Mouse (Mus musculus) forebrain, embryonic 10.5 days (tissue): ENCODE measurements around the gene Map3k12. TPM values are rescaled to one million over a fixed set of nuclear protein-coding genes. Genes with fewer than 3 reads are reported as not detected.

Experiments used
- DNase-seq: peaks from one replicate; pipeline ENCODE4 v3.0.0-alpha.2; 2017; ENCODE audit warnings: low spot score; ENCODE audit errors: extremely low spot score
- H3K27ac ChIP-seq: fragments of 300-500 bp; sonication (generic); 2 replicates; pipeline ENCODE4 v1.5.1; 2016; ENCODE audit warnings: mild to moderate bottlenecking
- H3K27me3 ChIP-seq: fragments of 300-500 bp; sonication (generic); 2 replicates; pipeline ENCODE4 v1.6.1; 2016; ENCODE audit warnings: mild to moderate bottlenecking; ENCODE audit not compliant: poor library complexity, severe bottlenecking
- H3K36me3 ChIP-seq: fragments of 300-500 bp; sonication (generic); replicated peaks from 2 replicates; pipeline ENCODE4 v1.6.1; 2016; ENCODE audit warnings: mild to moderate bottlenecking, moderate library complexity
- H3K4me1 ChIP-seq: fragments of 300-500 bp; sonication (generic); 2 replicates; pipeline ENCODE4 v1.6.1; 2016
- H3K4me3 ChIP-seq: fragments of 300-500 bp; sonication (generic); 2 replicates; pipeline ENCODE4 v1.5.1; 2016; ENCODE audit warnings: mild to moderate bottlenecking, moderate library complexity
- H3K9me3 ChIP-seq: fragments of 300-500 bp; sonication (generic); 2 replicates; pipeline ENCODE4 v1.6.1; 2016; ENCODE audit warnings: mild to moderate bottlenecking, moderate library complexity
- WGBS: fragments of 180-500 bp; shearing (Covaris S2); methylation state at CpG from one replicate; pipeline ENCODE4 v1.1.7; 2016; 5-methylcytosine and 5-hydroxymethylcytosine counted together
- polyA plus RNA-seq: library from polyadenylated mRNA; unstranded; fragments of >200 nt; fragmentation: Nextera tagmentation; extraction: Ambion mirVana; gene quantifications from 2 replicates; pipeline ENCODE4 v1.2.1, GENCODE M21; 2016

The Map3k12 gene
- polyA plus RNA-seq, 1 experiment from 2014 or later = 24.0 TPM

DNA sequence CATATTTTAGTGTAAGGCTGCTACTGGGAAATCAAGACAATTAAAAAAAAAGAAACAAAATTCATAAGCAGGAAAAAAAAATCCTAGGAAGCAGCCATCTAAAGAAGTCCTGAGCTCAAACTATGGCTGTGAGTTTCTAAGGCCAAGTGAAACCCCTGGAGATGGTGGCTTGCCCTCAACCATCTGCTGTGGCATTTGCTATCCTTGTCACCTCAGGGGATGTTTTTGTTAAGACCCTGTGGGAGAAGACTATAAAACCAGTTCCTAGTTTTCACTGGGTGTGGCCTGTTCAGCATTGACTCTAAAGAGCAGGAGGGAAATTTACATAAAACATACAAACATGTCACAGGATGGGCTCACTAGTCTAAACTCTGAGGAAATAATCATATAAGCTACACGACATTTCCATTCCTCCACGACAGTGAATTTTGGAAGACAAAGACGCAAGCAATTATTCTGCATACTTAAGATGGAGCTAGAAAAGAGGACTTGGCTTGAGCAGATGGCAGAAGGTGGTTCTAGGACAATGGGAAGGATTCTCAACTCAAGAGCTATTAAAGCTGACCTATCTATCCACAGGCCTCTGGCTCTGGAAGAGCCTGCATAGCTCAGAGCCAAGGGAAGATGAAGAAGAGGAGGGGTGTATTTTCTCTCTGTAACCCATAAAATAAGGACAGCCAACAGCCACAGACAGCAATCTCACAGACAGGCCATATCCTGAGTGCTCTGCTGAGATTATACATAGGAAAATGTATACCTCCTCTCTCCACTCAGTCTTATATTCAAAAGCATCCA is 15.4 kb upstream of the Map3k12 start:
- Histone ChIP-seq H3K27me3 (no peaks in the 10 kb centered on the region), H3K4me3 (no peak overlapping the region), H3K4me1 (no peaks in the 10 kb centered on the region), H3K36me3 (peaks cover 87% of the 10 kb centered on the region), H3K9me3 (no peaks in the 10 kb centered on the region; the same call in 1 of the 2 replicates), H3K27ac (no peak overlapping the region)
- WGBS = 94% methylated on average over 3 of the region's 3 CpGs
- DNase-seq = no peak

DNA sequence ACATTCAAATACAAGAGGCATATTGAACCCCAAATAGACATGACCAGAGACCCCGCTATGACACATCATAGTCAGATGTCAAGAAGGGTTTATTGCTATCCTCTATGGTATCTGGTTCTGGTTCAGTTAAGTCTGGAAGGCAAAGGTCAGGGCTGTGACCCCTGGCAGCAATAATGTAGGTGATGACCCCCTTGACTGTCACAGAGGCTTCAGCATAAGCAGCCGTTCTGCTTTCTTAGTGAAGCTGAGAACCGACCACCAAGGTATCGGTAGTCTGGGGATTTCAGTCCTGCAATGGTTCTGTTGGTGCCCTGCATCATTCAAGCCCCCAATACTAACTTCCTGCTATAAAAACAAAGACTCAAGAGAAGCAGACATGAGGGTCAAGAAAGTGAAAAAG is 14.7 kb upstream of the Map3k12 start:
- Histone ChIP-seq H3K27me3 (no peaks in the 10 kb centered on the region), H3K9me3 (no peaks in the 10 kb centered on the region; the same call in 1 of the 2 replicates), H3K4me1 (no peaks in the 10 kb centered on the region), H3K4me3 (no peak overlapping the region), H3K27ac (no peak overlapping the region), H3K36me3 (peaks cover 82% of the 10 kb centered on the region)
- 88% methylated on average over 4 of the region's 4 CpGs for WGBS
- DNase-seq = no peak

DNA sequence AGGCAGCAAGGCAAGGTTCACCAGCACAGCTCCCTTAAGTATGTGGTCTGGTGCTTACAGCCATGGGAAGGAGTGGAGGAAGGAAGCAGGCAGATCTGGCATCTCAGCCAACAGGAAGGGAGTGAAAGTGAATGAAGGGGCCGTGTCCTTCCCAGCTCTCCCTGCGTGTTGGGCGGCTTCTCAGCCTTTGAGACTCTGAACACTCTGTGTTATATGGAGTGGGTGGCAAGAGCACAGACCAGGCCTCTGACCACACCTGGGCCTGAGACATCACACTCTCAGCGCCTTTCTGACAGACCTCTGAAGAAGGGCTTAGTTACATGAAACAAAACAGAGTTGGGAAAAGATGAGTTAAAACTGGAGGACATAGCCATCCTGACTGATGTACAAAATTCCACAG is 13.7 kb upstream of the Map3k12 start:
- H3K36me3 ChIP-seq = peaks cover 76% of the 10 kb centered on the region
- no peak for DNase-seq
- WGBS = 90% methylated on average over 4 of the region's 4 CpGs

DNA sequence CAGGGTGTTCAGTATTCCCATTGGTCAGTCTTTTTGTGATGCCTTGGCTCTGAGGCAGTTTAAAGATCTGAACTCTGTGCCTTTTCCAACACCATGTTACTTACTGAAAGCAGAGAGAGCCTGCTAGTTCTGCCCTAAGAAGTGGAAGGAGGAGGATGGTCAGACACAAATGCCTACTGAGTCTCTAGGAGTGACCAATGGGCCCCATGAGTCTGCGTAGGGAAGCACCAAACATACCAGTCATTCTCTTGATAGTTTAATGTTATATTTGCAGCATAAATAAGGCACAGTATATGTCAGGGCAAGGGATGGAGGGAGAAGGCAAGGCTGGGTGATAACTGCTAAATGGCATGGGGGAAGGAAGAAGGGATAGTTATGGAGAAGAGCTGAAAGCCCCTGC is 11.5 kb upstream of the Map3k12 start:
- H3K36me3 ChIP-seq = peaks cover 72% of the 10 kb centered on the region
- H3K27me3 ChIP-seq = no peaks in the 10 kb centered on the region
- WGBS = 97% methylated on average over 1 of the region's 1 CpGs
- no peak overlapping the region for H3K4me3 ChIP-seq
- H3K4me1 ChIP-seq = no peaks in the 10 kb centered on the region
- no peak overlapping the region for H3K27ac ChIP-seq
- no peak for DNase-seq
- H3K9me3 ChIP-seq = no peaks in the 10 kb centered on the region; the same call in 1 of the 2 replicates

More for the DNA sequence above, 13.7 kb upstream of the Map3k12 start:
- Histone ChIP-seq H3K4me3 (no peak overlapping the region), H3K27me3 (no peaks in the 10 kb centered on the region), H3K4me1 (no peaks in the 10 kb centered on the region), H3K27ac (no peak overlapping the region), H3K9me3 (no peaks in the 10 kb centered on the region; the same call in 1 of the 2 replicates)

DNA sequence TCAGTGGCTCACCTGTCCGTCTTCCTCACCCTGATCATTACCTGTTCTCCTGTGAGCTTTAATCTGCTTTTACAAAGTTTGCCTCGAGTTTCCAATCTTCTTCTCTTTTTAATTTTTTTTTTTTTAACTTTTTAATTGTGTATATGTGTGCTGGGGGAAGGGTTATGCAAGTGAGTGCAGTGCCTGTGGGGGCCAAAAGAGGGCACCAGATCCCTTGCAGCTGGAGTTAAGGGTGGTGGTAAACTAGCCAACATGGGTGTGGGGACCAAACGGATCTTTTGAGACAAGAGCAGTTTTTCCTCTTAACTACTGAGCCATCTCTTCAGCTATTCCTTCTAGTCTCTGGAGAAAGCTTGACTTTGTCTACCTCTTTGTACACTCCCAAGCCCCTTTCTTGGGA is 11.1 kb upstream of the Map3k12 start:
- H3K9me3 ChIP-seq = no peaks in the 10 kb centered on the region; the same call in 1 of the 2 replicates
- peaks cover 69% of the 10 kb centered on the region for H3K36me3 ChIP-seq
- H3K4me3 ChIP-seq = no peak overlapping the region
- H3K27ac ChIP-seq = no peak overlapping the region
- no peaks in the 10 kb centered on the region for H3K27me3 ChIP-seq
- no peaks in the 10 kb centered on the region for H3K4me1 ChIP-seq
- no peak for DNase-seq
- WGBS = 71% methylated on average over 3 of the region's 3 CpGs

DNA sequence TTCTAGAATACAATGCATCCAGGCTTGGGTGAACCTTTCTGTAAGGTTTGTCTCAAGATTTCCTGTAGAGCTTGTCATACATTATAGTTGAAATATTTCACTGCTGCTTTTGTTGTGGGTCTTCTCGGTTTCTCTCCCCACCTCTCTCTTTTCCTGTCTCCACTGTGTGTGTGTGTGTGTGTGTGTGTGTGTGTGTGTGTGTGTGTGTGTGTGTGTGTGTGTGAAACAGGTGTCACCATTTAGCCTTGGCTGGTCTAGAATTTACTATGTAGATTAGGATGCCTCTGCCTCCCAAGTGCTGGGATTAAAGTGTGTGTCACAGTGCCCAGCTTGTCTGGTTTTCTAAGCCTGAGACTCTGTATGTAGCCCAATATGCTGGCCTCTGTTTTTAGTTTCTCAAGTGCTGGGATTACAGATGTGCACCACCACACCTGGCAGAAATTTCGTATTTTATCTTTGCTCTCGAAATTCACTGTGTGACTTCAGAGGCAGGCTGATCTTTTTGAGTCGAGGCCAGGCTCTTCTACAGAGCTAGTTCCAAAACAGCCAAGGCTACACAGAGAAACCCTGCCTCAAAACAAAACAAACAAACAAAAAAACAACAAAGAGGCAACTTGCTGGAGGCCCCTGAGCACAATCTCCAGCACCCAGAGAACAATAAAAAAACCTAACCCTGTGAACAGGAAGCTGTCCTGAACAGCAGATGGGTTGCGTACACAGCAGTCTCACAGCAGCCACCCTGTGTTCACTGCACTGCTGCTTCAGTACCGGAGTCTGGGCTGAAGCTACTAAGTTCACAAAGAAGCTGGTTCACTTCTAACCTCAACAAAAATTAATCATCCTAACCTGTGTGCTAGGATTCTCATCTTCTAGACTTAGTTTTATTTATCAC is 9.5 kb upstream of the Map3k12 start:
- Histone ChIP-seq H3K36me3 (peaks cover 73% of the 10 kb centered on the region), H3K9me3 (no peaks in the 10 kb centered on the region; the same call in 1 of the 2 replicates), H3K27ac (no peak overlapping the region), H3K4me1 (no peaks in the 10 kb centered on the region), H3K27me3 (no peaks in the 10 kb centered on the region), H3K4me3 (no peak overlapping the region)
- no peak for DNase-seq
- WGBS = 85% methylated on average over 6 of the region's 6 CpGs

DNA sequence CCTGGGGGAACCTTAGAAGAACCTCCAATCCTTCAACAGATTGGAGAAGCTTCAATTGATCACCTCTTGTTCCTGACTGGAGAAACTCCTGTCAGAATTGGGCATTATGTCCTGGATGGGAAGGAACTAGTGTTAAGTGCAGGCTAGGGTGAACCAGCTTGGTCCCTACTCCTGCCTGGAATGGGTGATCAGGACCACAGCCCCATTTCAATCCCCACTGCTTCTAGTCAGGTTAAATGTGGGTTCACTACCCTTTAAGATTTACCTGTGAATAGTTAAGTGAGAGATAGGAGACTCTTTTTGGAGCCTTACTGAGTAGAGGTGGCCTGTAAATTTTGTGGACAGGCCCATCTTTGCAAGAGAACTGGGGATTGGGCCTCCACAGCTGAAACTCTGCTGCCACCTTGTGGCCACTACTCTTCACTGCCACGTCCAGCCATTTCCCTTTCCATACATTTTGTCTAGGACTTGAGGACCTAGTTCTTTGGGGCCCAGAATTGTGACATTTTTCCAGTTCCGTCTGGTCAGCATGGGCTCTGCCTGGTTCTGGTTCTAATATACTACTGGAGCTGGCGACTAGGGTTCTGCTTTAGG is 8.1 kb upstream of the Map3k12 start, which contains the start of gene Npff:
Gene Npff (minus strand): TSS at position 51 of the 594 bp plus-strand sequence.
- peak; percentile 76 for DNase-seq
- no peaks in the 10 kb centered on the region; the same call in 1 of the 2 replicates for H3K9me3 ChIP-seq
- no peak within 1 kb of the TSS for H3K4me3 ChIP-seq
- no peaks in the 10 kb centered on the region for H3K27me3 ChIP-seq
- H3K27ac ChIP-seq = no peak within 1 kb of the TSS
- peaks cover 77% of the 10 kb centered on the region for H3K36me3 ChIP-seq
- H3K4me1 ChIP-seq = peaks cover 5% of the 10 kb centered on the region; the same call in 1 of the 2 replicates
- WGBS = 9% methylated on average over 3 of the region's 3 CpGs

DNA sequence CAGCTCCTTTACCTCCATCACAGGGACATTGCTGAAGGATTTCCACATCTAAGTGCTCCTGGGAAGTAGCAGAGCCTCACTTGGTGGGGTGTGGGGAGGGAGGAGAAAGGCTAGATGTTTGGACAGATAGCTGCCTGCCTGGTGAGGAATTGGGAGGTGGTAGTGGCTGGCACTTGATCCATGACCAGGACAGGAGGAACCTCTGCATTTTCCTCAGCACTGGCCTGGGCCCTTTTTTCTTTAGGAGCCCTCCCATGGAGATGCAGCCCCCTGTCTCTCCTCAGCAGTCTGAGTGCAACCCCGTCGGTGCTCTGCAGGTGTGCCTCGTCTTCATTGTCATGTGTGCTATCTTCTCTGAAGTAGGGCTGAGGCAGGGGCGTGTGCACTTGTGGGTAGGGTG is 4.6 kb upstream of the Map3k12 start:
- Histone ChIP-seq H3K27me3 (no peaks in the 10 kb centered on the region), H3K9me3 (no peaks in the 10 kb centered on the region), H3K4me3 (no peak overlapping the region), H3K36me3 (peaks cover 52% of the 10 kb centered on the region), H3K4me1 (peaks cover 32% of the 10 kb centered on the region), H3K27ac (no peak overlapping the region)
- no peak for DNase-seq
- WGBS = 86% methylated on average over 4 of the region's 4 CpGs

DNA sequence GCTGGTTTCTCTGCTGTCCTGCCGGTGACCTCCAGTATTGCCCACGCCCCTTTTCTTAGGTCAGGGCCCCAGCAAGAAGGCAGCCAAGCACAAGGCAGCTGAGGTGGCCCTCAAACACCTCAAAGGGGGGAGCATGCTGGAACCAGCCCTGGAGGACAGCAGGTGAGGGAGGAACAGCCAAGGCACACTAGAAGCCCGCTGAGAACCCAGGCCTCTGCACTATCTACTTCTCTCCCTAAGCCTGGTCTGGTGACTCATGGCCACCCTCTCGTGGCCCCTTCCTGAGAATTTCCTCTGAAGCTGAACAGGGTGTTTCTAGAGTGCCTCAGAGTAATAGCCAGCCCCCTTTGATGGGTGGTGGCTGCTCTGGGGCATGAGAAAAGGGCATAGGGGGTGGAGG is 3.6 kb upstream of the Map3k12 start:
- Histone ChIP-seq H3K4me1 (peaks cover 43% of the 10 kb centered on the region), H3K4me3 (no peak overlapping the region), H3K27me3 (no peaks in the 10 kb centered on the region), H3K27ac (no peak overlapping the region), H3K36me3 (peaks cover 47% of the 10 kb centered on the region), H3K9me3 (no peaks in the 10 kb centered on the region)
- WGBS = 91% methylated on average over 4 of the region's 4 CpGs
- DNase-seq = no peak

DNA sequence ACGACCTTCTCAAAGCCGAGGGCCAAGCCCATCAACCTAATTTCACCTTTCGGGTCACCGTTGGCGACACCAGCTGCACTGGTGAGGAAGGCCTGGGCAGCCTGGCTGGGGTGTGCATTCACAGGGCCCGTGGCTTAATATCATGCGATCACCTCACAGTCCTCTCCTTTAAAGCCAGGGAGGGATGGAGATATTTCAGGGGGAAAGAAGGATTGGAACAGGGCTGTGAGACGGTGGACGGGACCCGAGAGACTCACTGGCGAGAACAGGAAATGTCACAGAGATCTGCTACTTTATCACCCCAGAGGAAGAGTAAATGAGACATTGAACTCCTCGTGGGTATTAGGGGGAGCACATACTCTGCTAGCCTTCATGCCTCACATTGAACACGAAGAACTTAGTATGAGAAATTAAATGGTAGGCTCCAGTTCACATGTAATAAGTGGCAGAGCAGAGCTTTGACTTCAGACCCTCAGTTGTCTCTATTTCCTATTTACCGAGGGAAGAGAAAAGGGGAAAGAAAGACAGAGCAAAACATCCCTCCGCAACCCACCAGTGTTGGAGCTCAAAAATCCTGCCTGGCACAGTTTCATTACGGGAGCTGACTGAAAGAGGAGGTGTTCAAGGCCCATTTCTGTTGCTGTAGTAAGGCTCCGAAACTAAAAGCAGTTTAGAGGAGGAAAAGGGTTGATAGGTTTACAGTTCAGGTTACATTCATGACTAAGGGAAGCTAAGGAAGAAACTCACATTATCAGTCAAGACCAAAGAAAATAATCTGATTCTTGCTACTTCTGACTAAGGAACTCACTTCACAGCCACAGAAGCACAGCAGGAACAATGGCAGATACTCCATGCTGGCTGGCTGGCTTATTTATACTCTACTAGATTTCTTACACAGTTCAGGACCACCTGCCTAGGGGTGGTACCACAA is 2.6 kb upstream of the Map3k12 start:
- Histone ChIP-seq H3K4me3 (peak overlapping the region; percentile 79), H3K27ac (peak overlapping the region; percentile 99)

DNA sequence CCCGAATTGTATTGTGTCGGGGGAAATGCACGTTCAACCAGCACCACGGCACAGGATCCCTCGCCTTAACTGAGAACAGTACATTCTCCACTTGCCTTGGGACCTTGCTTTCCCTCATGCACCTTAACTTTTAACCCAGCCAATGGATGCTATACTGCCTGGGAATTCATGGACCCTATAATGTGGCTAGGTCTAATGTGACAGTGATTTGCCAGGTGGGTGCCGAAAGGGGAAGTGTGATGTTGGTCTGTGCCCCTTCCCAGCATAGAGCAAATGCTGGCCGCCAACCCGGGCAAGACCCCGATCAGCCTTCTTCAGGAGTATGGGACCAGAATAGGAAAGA is 2.0 kb upstream of the Map3k12 start:
- Histone ChIP-seq H3K4me1 (peaks cover 50% of the 10 kb centered on the region), H3K27me3 (no peaks in the 10 kb centered on the region), H3K27ac (peak overlapping the region; percentile 99), H3K4me3 (peak overlapping the region; percentile 79), H3K9me3 (no peaks in the 10 kb centered on the region), H3K36me3 (peaks cover 37% of the 10 kb centered on the region)
- DNase-seq = no peak
- WGBS = 23% methylated on average over 9 of the region's 9 CpGs

More for the DNA sequence above, 2.6 kb upstream of the Map3k12 start:
- H3K27me3 ChIP-seq = no peaks in the 10 kb centered on the region
- DNase-seq = no peak
- H3K36me3 ChIP-seq = peaks cover 44% of the 10 kb centered on the region
- peaks cover 50% of the 10 kb centered on the region for H3K4me1 ChIP-seq
- H3K9me3 ChIP-seq = no peaks in the 10 kb centered on the region
- WGBS = 77% methylated on average over 17 of the region's 17 CpGs
